Mouse (Mus musculus) myocyte (in vitro differentiated cells): ENCODE measurements at regions not wholly inside any gene's neighbourhood (a gene's known extent, or its start where the extent isn't known, plus 50 kb on each side); places are given as distances from the start of the nearest gene placed in this dataset.

Source experiments
- E2F4 ChIP-seq: IDR thresholded peaks from one replicate; pipeline ENCODE4 v1.6.1; 2011; ENCODE audit warnings: mild to moderate bottlenecking, control low read depth, moderate library complexity; ENCODE audit not compliant: insufficient read depth
- MAX ChIP-seq: IDR thresholded peaks from one replicate; pipeline ENCODE4 v1.6.1; 2011; ENCODE audit warnings: low read depth, mild to moderate bottlenecking, control low read depth
- MYOD1 ChIP-seq, 3 experiments: IDR thresholded peaks; one replicate each; pipeline ENCODE4 v1.6.1; 2011; ENCODE audit warnings: control low read depth in 2 of 3, low read depth in 2 of 3, mild to moderate bottlenecking in 2 of 3, moderate library complexity in 1 of 3; ENCODE audit not compliant: insufficient read length in 2 of 3, control insufficient read depth in 1 of 3
- POLR2A ChIP-seq: IDR thresholded peaks from one replicate; pipeline ENCODE4 v1.6.1; 2011; ENCODE audit warnings: low read depth, mild to moderate bottlenecking, control low read depth, moderate library complexity; ENCODE audit not compliant: insufficient read length

GRCm38 (mm10) chr8:89200301-89200700, 156.3 kb upstream of the Sall1 start:
- TF ChIP-seq MYOD1 (IDR thresholded peaks at IDR 0.05; ENCODE audit: control insufficient read depth in 1 of 3, insufficient read length in 2 of 3, low read depth in 2 of 3) (no peak), POLR2A (no peak), E2F4 (no peak), MAX (no peak)
